Mouse (Mus musculus): ENCODE data around the gene Csnk1d. TPM values are rescaled to one million over a fixed set of nuclear protein-coding genes. Genes with fewer than 3 reads are reported as not detected.

Csnk1d gene
- total and polyA plus RNA-seq, 3 experiments, result 73.6 to 195 (median 116) TPM

DNA sequence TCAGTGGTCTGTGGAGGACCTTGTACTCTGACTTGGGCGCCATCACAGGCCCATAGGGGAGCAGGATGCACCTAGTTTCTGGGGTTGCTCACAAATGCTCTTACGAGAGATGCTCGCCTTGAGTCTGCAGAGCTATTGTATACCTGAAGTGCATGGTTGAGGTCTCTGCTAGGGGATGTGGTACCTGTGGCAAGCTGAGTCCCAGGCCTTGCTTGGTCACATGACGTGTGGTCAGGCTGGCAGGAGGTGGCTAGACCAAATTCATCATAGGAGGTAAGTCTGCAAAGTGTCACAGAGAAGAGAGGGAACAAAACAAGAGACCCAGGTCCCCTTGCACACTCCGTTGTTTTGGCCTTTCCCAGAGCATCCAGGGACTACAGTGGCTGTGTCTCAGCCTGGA is 28.4 kb upstream of the Csnk1d start:
- Histone ChIP-seq H3K9me3 (replicated peaks) (no peaks in the 10 kb centered on the region), H3K36me3 (replicated peaks) (no peaks in the 10 kb centered on the region), H3K4me3 (ENCODE audit: low read depth, low read length) (no peak overlapping the region), H3K27me3 (ENCODE audit: insufficient read depth, low read length) (peaks cover 34% of the 10 kb centered on the region), H3K4me1 (ENCODE audit: insufficient read depth, low read depth, low read length) (no peaks in the 10 kb centered on the region)
- no peak for ATAC-seq (ENCODE audit: extremely low read depth, insufficient number of reproducible peaks, low FRiP score, poor library complexity, severe bottlenecking)
- no peak for DNase-seq (ENCODE audit: low spot score)
- TF ChIP-seq GATA1 (IDR thresholded peaks at IDR 0.05; ENCODE audit: borderline replicate concordance, low read length), result no peak
- TF ChIP-seq GATA2 (IDR thresholded peaks at IDR 0.05; ENCODE audit: borderline replicate concordance, low read depth, low read length), result no peak
- no peak for TF ChIP-seq CTCF (IDR thresholded peaks at IDR 0.05; ENCODE audit: low read depth, low read length)

- H3K27me3 ChIP-seq (ENCODE audit: insufficient read depth, low read length), result peaks cover 42% of the 10 kb centered on the region
- TF ChIP-seq TAL1 (conservative IDR thresholded peaks at IDR 0.05; ENCODE audit: low read depth, low read length), result no peak
- TF ChIP-seq POLR2AphosphoS5 (IDR thresholded peaks at IDR 0.05; ENCODE audit: insufficient replicate concordance, low read depth, low read length), result no peak
- TF ChIP-seq CTCF (IDR thresholded peaks at IDR 0.05; ENCODE audit: low read depth, low read length), result peak; percentile 54
- no peaks in the 10 kb centered on the region for H3K9me3 ChIP-seq (replicated peaks)
- ATAC-seq (ENCODE audit: extremely low read depth, insufficient number of reproducible peaks, low FRiP score, poor library complexity, severe bottlenecking) (no peak), DNase-seq (ENCODE audit: low spot score) (peak; percentile 25)
- H3K36me3 ChIP-seq (replicated peaks), result no peaks in the 10 kb centered on the region
- no peaks in the 10 kb centered on the region for H3K4me1 ChIP-seq (ENCODE audit: insufficient read depth, low read depth, low read length)
- H3K4me3 ChIP-seq (ENCODE audit: low read depth, low read length), result no peak overlapping the region
Measured at GRCm38 (mm10) chr11:121017703-121018102, 26.6 kb upstream of the Csnk1d start.

GRCm38 (mm10) chr11:121015472-121015871 is 24.3 kb upstream of the Csnk1d start:
- peaks cover 41% of the 10 kb centered on the region for H3K27me3 ChIP-seq (ENCODE audit: insufficient read depth, low read length)
- H3K36me3 ChIP-seq (replicated peaks), result no peaks in the 10 kb centered on the region
- no peaks in the 10 kb centered on the region for H3K9me3 ChIP-seq (replicated peaks)
- TF ChIP-seq CTCF (IDR thresholded peaks at IDR 0.05; ENCODE audit: low read depth, low read length) (no peak), GATA2 (IDR thresholded peaks at IDR 0.05; ENCODE audit: borderline replicate concordance, low read depth, low read length) (no peak), POLR2AphosphoS5 (IDR thresholded peaks at IDR 0.05; ENCODE audit: insufficient replicate concordance, low read depth, low read length) (no peak), TAL1 (conservative IDR thresholded peaks at IDR 0.05; ENCODE audit: low read depth, low read length) (no peak), GATA1 (IDR thresholded peaks at IDR 0.05; ENCODE audit: borderline replicate concordance, low read length) (no peak)
- no peak for DNase-seq (ENCODE audit: low spot score)
- no peaks in the 10 kb centered on the region for H3K4me1 ChIP-seq (ENCODE audit: insufficient read depth, low read depth, low read length)
- no peak for ATAC-seq (ENCODE audit: extremely low read depth, insufficient number of reproducible peaks, low FRiP score, poor library complexity, severe bottlenecking)
- no peak overlapping the region for H3K4me3 ChIP-seq (ENCODE audit: low read depth, low read length)

DNA sequence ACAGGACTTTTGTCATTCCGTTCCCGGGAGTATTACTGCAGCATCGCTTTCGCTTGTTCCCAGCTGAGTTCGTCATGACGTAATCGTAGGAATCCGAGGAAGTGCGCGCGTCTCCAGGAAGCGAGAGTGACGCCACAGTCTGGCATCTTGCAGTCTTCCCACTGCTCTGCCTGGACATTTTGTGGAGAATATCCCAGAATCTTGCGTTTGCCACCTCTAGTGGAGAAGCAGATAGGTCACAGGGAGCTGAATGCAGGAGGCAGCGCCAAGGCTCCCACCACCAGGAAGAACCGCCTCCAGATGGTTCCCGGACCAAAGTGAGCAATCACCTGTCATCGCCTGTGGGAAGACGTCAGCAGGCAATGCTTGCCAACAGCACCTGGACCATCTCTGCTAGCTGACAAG is 23.8 kb upstream of the Csnk1d start:
- Histone ChIP-seq H3K27me3 (ENCODE audit: insufficient read depth, low read length) (peaks cover 41% of the 10 kb centered on the region), H3K4me1 (ENCODE audit: insufficient read depth, low read depth, low read length) (no peaks in the 10 kb centered on the region), H3K4me3 (ENCODE audit: low read depth, low read length) (no peak overlapping the region), H3K9me3 (replicated peaks) (no peaks in the 10 kb centered on the region), H3K36me3 (replicated peaks) (no peaks in the 10 kb centered on the region)
- ATAC-seq (ENCODE audit: extremely low read depth, insufficient number of reproducible peaks, low FRiP score, poor library complexity, severe bottlenecking), result no peak
- TF ChIP-seq POLR2AphosphoS5 (IDR thresholded peaks at IDR 0.05; ENCODE audit: insufficient replicate concordance, low read depth, low read length), result no peak
- no peak for TF ChIP-seq GATA2 (IDR thresholded peaks at IDR 0.05; ENCODE audit: borderline replicate concordance, low read depth, low read length)
- TF ChIP-seq TAL1 (conservative IDR thresholded peaks at IDR 0.05; ENCODE audit: low read depth, low read length), result no peak
- TF ChIP-seq GATA1 (IDR thresholded peaks at IDR 0.05; ENCODE audit: borderline replicate concordance, low read length), result no peak
- no peak for TF ChIP-seq CTCF (IDR thresholded peaks at IDR 0.05; ENCODE audit: low read depth, low read length)
- no peak for DNase-seq (ENCODE audit: low spot score)

DNA sequence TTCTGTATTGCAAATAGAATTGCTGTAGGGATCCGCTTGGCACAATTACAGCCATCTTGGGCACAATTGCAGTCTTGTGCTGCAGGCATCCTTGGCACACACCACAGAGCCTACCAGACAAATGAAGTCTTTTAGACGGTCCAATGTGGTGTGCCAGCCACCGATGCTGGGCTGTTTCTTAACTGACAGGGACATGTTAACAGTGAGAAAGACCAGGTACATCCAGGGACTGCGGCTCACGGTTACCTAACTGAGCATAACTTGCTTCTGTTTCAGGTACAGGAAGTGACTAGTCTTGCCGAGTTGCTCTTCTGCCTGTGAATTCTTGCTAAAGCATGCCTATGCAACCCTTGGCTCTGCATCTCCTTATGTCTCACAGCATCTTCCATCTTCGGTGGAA is 22.5 kb upstream of the Csnk1d start:
- Histone ChIP-seq H3K9me3 (replicated peaks) (no peaks in the 10 kb centered on the region), H3K36me3 (replicated peaks) (no peaks in the 10 kb centered on the region), H3K27me3 (ENCODE audit: insufficient read depth, low read length) (peaks cover 44% of the 10 kb centered on the region), H3K4me3 (ENCODE audit: low read depth, low read length) (no peak overlapping the region), H3K4me1 (ENCODE audit: insufficient read depth, low read depth, low read length) (no peaks in the 10 kb centered on the region)
- DNase-seq (ENCODE audit: low spot score), result no peak
- no peak for TF ChIP-seq GATA2 (IDR thresholded peaks at IDR 0.05; ENCODE audit: borderline replicate concordance, low read depth, low read length)
- ATAC-seq (ENCODE audit: extremely low read depth, insufficient number of reproducible peaks, low FRiP score, poor library complexity, severe bottlenecking), result no peak

GRCm38 (mm10) chr11:121010044-121010755 is 19.1 kb upstream of the Csnk1d start:
- no peak for ATAC-seq (ENCODE audit: extremely low read depth, insufficient number of reproducible peaks, low FRiP score, poor library complexity, severe bottlenecking)

DNA sequence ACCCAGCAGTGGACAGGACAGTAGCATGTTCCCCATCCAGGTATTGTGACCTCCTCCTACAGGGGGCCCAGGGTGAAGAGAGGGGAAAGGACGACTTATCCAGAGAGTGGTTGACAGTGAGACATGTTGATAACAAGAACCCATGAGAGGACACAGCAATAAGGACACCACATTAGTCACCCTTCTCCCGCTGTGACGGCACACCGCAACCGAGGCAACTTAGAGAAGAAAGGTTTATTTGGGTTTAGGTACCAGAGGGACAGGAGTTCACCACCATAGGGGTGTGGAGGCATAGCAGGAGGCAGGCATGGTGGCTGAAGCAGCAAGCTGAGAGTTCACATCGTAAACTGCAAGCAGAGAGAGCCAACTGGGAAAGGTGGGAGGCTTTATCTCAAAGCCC is 15.1 kb upstream of the Csnk1d start:
- no peak for ATAC-seq (ENCODE audit: extremely low read depth, insufficient number of reproducible peaks, low FRiP score, poor library complexity, severe bottlenecking)
- no peaks in the 10 kb centered on the region for H3K36me3 ChIP-seq (replicated peaks)
- no peak for DNase-seq (ENCODE audit: low spot score)
- no peaks in the 10 kb centered on the region for H3K9me3 ChIP-seq (replicated peaks)
- TF ChIP-seq POLR2AphosphoS5 (IDR thresholded peaks at IDR 0.05; ENCODE audit: insufficient replicate concordance, low read depth, low read length) (no peak), GATA2 (IDR thresholded peaks at IDR 0.05; ENCODE audit: borderline replicate concordance, low read depth, low read length) (no peak), TAL1 (conservative IDR thresholded peaks at IDR 0.05; ENCODE audit: low read depth, low read length) (no peak), GATA1 (IDR thresholded peaks at IDR 0.05; ENCODE audit: borderline replicate concordance, low read length) (no peak), CTCF (IDR thresholded peaks at IDR 0.05; ENCODE audit: low read depth, low read length) (no peak)
- peaks cover 46% of the 10 kb centered on the region for H3K27me3 ChIP-seq (ENCODE audit: insufficient read depth, low read length)
- no peak overlapping the region for H3K4me3 ChIP-seq (ENCODE audit: low read depth, low read length)
- H3K4me1 ChIP-seq (ENCODE audit: insufficient read depth, low read depth, low read length), result peaks cover 3% of the 10 kb centered on the region; the same call in 1 of the 2 replicates

More at GRCm38 (mm10) chr11:121010044-121010755, 19.1 kb upstream of the Csnk1d start:
- H3K4me3 ChIP-seq (ENCODE audit: low read depth, low read length), result no peak overlapping the region
- H3K9me3 ChIP-seq (replicated peaks), result no peaks in the 10 kb centered on the region
- peaks cover 3% of the 10 kb centered on the region; the same call in 1 of the 2 replicates for H3K4me1 ChIP-seq (ENCODE audit: insufficient read depth, low read depth, low read length)
- no peaks in the 10 kb centered on the region for H3K36me3 ChIP-seq (replicated peaks)
- no peak for DNase-seq (ENCODE audit: low spot score)
- peaks cover 52% of the 10 kb centered on the region for H3K27me3 ChIP-seq (ENCODE audit: insufficient read depth, low read length)
- no peak for TF ChIP-seq GATA1 (IDR thresholded peaks at IDR 0.05; ENCODE audit: borderline replicate concordance, low read length)
